Mouse (Mus musculus): ENCODE measurements around the gene Arhgef17. TPM values are rescaled to one million over a fixed set of nuclear protein-coding genes. Genes with fewer than 3 reads are reported as not detected.

Gene Arhgef17
- polyA plus RNA-seq, 1 experiment from 2014 or later = 6.4 TPM

DNA sequence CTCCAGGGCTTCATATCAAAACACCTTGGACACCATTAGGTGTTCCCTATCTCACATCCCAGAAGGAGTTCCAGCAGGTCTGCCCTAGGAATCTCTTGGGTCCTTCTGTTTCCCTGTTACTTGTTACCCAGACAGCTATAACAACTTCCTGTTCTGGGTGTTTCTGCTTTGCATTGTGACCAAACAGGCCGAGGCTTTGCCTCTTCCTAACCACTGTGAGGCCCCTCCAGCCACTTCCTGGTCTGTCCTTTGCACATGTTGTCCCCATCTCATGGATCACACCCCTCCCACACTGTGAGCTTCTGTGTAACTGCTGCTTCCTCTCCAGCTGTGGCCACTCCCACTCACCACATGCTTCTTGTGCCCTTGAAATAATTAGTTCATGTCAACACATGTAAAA lies 86.5 kb downstream of the Arhgef17 start:
- 75% methylated on average over 1 of the region's 1 CpGs for WGBS
- Histone ChIP-seq H3K36me3 (peaks cover 27% of the 10 kb centered on the region), H3K4me3 (no peak overlapping the region), H3K27ac (replicated peaks) (no peak overlapping the region), H3K9me3 (replicated peaks) (no peaks in the 10 kb centered on the region), H3K27me3 (ENCODE audit: low read depth, poor library complexity, severe bottlenecking) (no peaks in the 10 kb centered on the region), H3K4me1 (0 out of 2 replicates have a peak, but pooled peaks cover 3% of the 10 kb centered on the region)
- no peak for DNase-seq (ENCODE audit: low spot score)

DNA sequence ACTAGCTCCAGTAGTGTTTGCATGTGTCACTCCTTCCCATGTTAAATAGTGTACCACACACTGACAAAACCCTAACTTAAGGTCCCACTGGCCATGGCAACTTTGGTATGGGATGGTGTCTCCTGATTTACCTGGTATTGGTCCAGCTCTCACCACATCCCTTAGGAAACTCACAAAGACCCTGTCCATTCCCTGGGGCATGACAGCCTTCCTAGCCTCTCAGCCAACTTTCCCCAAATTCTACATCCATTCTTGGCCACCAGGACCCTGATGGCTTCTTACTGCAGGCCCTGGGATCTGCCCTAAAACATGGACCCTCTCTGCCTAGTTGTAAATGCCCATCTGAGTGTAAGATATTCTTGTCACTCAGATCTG lies 86.9 kb downstream of the Arhgef17 start:
- Histone ChIP-seq H3K27me3 (ENCODE audit: low read depth, poor library complexity, severe bottlenecking) (no peaks in the 10 kb centered on the region), H3K36me3 (peaks cover 27% of the 10 kb centered on the region), H3K4me1 (0 out of 2 replicates have a peak, but pooled peaks cover 3% of the 10 kb centered on the region), H3K9me3 (replicated peaks) (no peaks in the 10 kb centered on the region), H3K27ac (replicated peaks) (no peak overlapping the region), H3K4me3 (no peak overlapping the region)
- no peak for DNase-seq (ENCODE audit: low spot score)

DNA sequence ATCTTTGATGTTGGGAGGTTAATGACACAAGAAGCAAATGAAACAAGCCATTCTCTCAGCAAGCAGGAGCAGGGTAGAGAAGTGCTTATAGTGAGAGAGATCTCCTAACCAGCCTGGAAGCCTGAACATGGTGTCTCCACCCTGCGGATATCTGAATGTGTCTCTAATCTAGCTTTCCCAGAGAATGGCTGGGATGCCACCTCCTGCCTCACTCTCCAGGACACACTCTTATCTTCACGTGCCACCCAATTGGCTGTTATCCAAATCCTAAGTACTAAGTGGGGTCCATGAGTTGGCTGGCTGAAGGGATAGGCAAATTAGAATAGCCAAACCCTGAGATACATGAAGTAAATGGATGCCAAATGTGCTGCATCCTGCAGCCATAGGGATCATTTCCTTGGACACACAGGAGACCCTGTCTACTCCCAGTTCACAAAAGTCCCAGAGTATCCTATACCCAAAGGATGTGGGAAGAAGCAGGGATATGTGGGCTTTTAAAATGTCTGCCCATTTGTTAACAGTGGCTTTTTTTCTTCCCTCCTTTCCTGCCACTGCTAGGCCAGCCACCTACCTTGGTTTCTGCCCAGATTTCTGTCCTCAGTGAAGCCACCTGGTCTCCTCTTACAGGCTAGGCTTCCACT lies 87.4 kb downstream of the Arhgef17 start:
- Histone ChIP-seq H3K4me1 (0 out of 2 replicates have a peak, but pooled peaks cover 3% of the 10 kb centered on the region), H3K9me3 (replicated peaks) (no peaks in the 10 kb centered on the region), H3K27ac (replicated peaks) (no peak overlapping the region), H3K27me3 (ENCODE audit: low read depth, poor library complexity, severe bottlenecking) (no peaks in the 10 kb centered on the region), H3K4me3 (no peak overlapping the region), H3K36me3 (peaks cover 22% of the 10 kb centered on the region)
- 86% methylated on average over 2 of the region's 2 CpGs for WGBS
- no peak for DNase-seq (ENCODE audit: low spot score)

DNA sequence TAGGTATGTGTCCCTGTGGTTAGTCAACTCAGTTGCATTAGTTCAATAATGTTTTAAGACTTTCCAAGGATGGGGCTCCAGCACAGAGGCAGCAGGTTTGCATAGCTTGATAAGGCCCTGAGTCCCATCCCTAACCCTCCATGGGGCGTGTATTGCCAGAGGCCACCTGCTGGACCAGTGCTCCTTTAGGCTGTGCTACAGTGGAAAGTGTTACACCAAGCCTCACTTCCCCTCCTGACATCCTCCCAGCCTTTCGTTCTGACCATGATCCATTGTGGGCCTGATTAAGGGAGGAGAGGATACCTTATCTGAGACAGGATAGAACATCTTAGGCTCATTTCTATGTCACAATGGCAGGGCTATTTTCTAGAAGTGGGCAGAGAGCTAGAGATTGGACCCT lies 88.0 kb downstream of the Arhgef17 start:
- Histone ChIP-seq H3K9me3 (replicated peaks) (no peaks in the 10 kb centered on the region), H3K36me3 (peaks cover 21% of the 10 kb centered on the region), H3K4me1 (0 out of 2 replicates have a peak, but pooled peaks cover 3% of the 10 kb centered on the region), H3K27ac (replicated peaks) (no peak overlapping the region), H3K27me3 (ENCODE audit: low read depth, poor library complexity, severe bottlenecking) (no peaks in the 10 kb centered on the region), H3K4me3 (no peak overlapping the region)
- 94% methylated on average over 2 of the region's 2 CpGs for WGBS
- DNase-seq (ENCODE audit: low spot score) = no peak

DNA sequence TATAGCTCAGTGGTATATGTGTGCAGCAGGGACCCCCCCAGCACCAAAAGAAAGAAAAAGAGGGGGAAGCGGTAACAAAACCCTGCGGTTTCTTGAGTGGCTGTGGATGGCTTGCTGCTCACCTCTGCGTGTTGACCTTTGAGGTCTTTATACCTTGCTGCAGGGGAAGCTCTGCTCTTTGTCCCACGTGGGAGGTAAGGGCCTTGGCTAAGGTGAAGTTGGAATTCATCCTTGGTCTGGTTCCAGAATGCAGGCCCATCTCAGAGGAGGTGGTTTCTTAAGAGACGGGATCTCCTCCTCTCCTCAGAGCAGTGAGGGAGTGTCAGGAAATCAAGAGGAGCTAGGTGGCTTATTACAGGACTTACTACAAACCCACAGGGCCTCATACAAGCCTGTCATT lies 89.7 kb downstream of the Arhgef17 start:
- DNase-seq (ENCODE audit: low spot score) = no peak
- 89% methylated on average over 5 of the region's 5 CpGs for WGBS

DNA sequence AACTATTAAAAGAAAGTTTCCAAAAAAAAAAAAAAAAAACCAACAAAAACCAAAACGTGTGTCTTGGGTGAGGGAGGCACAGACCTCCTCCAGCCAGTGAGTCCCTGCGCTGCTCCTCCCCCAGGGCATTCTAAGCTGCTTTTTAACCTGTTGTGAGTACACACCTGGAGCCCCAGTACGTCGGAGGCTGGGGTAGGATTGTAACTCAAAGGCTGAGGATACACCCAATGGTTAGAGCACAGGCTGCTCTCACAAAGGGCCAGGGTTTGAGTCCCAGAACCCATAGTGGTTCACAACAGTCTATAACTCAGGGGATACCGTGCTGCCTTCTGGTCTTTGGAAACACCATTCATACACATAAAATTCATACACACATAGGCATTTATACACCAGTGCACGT lies 90.3 kb downstream of the Arhgef17 start:
- 93% methylated on average over 6 of the region's 6 CpGs for WGBS
- H3K4me1 ChIP-seq = no peaks in the 10 kb centered on the region
- no peak for DNase-seq (ENCODE audit: low spot score)

More for the DNA sequence above, 89.7 kb downstream of the Arhgef17 start:
- H3K4me1 ChIP-seq = 0 out of 2 replicates have a peak, but pooled peaks cover 2% of the 10 kb centered on the region
- peaks cover 34% of the 10 kb centered on the region for H3K36me3 ChIP-seq
- no peaks in the 10 kb centered on the region for H3K9me3 ChIP-seq (replicated peaks)
- H3K27ac ChIP-seq (replicated peaks) = no peak overlapping the region
- no peak overlapping the region for H3K4me3 ChIP-seq
- no peaks in the 10 kb centered on the region for H3K27me3 ChIP-seq (ENCODE audit: low read depth, poor library complexity, severe bottlenecking)

DNA sequence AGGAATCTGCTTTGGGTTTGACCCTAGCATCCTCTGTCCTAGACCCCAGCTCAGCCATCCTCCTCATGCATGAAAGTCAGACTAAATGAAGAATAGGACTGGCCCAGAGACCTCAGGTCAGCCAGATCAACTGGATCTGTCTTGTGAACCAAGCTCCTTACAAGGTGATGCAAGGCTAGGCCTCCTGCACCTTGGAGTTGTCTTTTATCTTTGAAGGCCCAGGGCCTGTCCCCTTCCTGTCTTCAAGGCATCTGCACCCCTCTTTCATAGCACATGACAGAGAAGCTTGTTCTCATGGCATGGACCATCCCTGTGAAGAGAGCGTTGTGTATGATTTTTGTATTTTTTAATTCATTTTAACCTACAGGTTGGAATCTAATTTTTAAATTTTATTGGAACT lies 91.0 kb downstream of the Arhgef17 start:
- Histone ChIP-seq H3K27me3 (ENCODE audit: low read depth, poor library complexity, severe bottlenecking) (no peaks in the 10 kb centered on the region), H3K9me3 (replicated peaks) (no peaks in the 10 kb centered on the region), H3K4me3 (no peak overlapping the region), H3K36me3 (peaks cover 43% of the 10 kb centered on the region), H3K27ac (replicated peaks) (no peak overlapping the region), H3K4me1 (no peaks in the 10 kb centered on the region)
- DNase-seq (ENCODE audit: low spot score) = no peak
- 100% methylated on average over 1 of the region's 1 CpGs for WGBS

More for the DNA sequence above, 90.3 kb downstream of the Arhgef17 start:
- no peak overlapping the region for H3K4me3 ChIP-seq
- no peak overlapping the region for H3K27ac ChIP-seq (replicated peaks)
- H3K27me3 ChIP-seq (ENCODE audit: low read depth, poor library complexity, severe bottlenecking) = no peaks in the 10 kb centered on the region
- H3K9me3 ChIP-seq (replicated peaks) = no peaks in the 10 kb centered on the region
- peaks cover 36% of the 10 kb centered on the region for H3K36me3 ChIP-seq

DNA sequence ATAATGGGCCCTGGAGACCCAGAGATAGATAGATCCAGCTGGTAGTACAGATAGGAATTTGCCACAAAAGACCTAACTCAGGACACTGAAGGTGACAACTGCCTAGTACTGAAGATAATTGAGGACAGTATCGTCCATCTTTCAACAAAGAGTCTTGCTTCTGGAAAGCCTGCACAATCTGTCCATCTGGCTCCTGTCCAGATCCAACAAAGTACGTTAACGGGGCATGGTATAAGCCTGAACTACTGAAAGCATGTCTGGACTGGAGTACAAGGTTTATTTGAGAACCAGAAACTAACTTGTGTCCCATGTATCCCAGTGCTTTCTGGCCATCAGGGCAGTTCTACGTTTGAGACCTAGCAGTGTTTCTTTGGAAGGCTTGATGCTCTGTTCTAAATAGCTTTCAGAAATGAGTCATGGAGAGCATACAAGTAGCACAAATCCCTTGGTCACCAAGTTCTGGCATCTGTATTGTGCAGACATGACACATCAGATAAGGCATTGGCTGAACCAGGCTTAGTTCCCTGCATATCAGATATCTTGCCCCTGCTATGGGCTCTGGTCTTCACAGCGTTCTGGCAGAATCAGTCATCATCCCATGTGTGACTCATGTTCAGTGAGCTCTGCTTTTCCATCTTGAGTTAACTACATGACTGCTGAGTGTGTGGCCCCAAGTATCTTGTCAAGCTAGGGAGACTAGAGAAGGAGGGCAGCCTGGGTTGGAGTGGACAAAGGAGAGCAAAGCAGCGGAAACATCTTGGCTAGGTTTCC lies 92.1 kb downstream of the Arhgef17 start:
- H3K4me1 ChIP-seq = no peaks in the 10 kb centered on the region
- no peaks in the 10 kb centered on the region for H3K9me3 ChIP-seq (replicated peaks)
- DNase-seq (ENCODE audit: low spot score) = no peak
- no peaks in the 10 kb centered on the region for H3K27me3 ChIP-seq (ENCODE audit: low read depth, poor library complexity, severe bottlenecking)
- H3K27ac ChIP-seq (replicated peaks) = no peak overlapping the region
- peaks cover 53% of the 10 kb centered on the region for H3K36me3 ChIP-seq
- 93% methylated on average over 6 of the region's 6 CpGs for WGBS
- H3K4me3 ChIP-seq = no peak overlapping the region

DNA sequence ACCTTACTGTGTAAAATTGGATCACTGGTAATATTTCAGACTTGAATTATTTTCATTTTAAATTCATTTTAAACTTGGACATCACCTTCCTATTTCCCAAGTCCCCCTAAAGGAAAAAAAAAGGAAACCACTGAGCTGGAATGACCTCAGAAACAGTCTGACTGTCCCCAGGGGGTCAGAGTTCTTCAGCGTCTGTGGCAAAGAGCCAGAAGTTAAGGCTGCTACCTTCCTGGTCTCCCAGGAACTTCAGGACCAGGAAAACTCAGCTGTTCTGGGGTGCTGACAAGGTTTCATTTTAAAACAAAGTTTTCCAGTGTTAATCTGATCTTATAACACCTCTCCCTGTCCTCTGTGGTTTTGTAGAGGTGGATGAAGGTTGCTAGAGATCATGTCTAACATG lies 94.2 kb downstream of the Arhgef17 start:
- Histone ChIP-seq H3K4me3 (no peak overlapping the region), H3K27me3 (ENCODE audit: low read depth, poor library complexity, severe bottlenecking) (no peaks in the 10 kb centered on the region), H3K4me1 (no peaks in the 10 kb centered on the region), H3K9me3 (replicated peaks) (no peaks in the 10 kb centered on the region), H3K36me3 (peaks cover 66% of the 10 kb centered on the region), H3K27ac (replicated peaks) (no peak overlapping the region)
- no peak for DNase-seq (ENCODE audit: low spot score)
- 75% methylated on average over 1 of the region's 1 CpGs for WGBS

DNA sequence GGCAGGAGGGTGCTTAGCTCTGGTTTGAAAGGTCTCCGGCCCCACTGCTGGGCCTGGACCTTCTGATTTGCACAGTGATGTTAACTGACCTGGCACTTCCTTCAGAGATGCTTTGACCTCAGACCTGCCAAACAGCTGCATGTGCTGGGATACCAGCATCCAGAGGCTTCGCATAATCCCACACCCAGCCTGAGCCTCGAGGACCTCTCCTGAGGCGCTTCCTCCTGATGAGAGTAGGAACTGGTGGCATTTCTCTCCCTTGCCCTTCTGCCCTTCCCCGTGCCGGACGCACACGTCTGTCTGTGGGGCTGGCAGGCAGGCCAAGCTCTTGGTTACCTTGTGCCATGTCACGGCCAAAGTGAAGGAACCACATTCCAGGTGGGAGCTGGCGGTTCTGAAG lies 95.2 kb downstream of the Arhgef17 start:
- H3K27ac ChIP-seq (replicated peaks) = no peak overlapping the region
- no peak for DNase-seq (ENCODE audit: low spot score)
- H3K9me3 ChIP-seq (replicated peaks) = no peaks in the 10 kb centered on the region
- no peak overlapping the region for H3K4me3 ChIP-seq
- no peaks in the 10 kb centered on the region for H3K4me1 ChIP-seq
- H3K36me3 ChIP-seq = peaks cover 59% of the 10 kb centered on the region
- 93% methylated on average over 10 of the region's 10 CpGs for WGBS
- H3K27me3 ChIP-seq (ENCODE audit: low read depth, poor library complexity, severe bottlenecking) = no peaks in the 10 kb centered on the region

DNA sequence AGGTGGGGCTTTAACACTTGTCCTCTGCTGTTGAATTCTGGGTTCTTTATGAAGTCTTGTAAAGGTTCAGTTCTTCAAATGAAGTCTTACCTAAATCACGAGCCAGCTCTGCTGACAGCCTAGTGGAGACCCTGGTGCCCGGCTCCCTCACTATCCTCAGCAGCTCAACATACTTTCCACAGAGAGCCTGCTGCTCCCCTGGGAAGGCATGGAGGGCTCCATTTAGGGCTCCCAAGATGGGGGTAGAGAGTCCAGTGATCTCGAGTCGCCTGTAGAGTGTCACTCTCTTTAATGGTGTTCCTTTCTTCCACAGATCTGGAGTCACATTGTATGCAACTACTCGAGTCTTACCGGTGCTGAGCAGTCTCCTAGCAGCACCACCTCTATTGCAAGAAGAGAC lies 96.2 kb downstream of the Arhgef17 start:
- H3K27me3 ChIP-seq (ENCODE audit: low read depth, poor library complexity, severe bottlenecking) = no peaks in the 10 kb centered on the region
- no peaks in the 10 kb centered on the region for H3K9me3 ChIP-seq (replicated peaks)
- no peak overlapping the region for H3K27ac ChIP-seq (replicated peaks)
- WGBS = 93% methylated on average over 6 of the region's 6 CpGs
- DNase-seq (ENCODE audit: low spot score) = no peak
- no peaks in the 10 kb centered on the region for H3K4me1 ChIP-seq
- peaks cover 64% of the 10 kb centered on the region for H3K36me3 ChIP-seq
- H3K4me3 ChIP-seq = no peak overlapping the region

DNA sequence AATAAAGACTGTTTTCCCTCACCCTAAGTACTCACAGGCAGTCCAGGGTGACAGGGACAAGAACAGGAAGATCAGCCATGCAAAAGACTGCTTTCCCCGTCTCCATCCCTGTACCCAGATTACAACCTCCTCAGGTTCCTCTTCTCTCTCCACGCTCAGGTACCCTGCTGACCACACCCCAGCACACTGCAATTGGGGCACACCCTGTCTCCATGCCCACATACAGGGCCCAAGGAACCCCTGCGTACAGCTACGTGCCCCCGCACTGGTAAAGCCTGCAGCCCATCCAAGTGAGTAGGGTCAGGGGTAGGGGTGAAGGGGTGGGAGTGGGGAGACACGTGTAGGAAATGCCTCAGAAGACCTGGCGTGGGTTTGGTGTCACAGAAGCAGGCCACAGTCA lies 96.7 kb downstream of the Arhgef17 start:
- H3K4me3 ChIP-seq = no peak overlapping the region
- 94% methylated on average over 7 of the region's 7 CpGs for WGBS
- no peaks in the 10 kb centered on the region for H3K9me3 ChIP-seq (replicated peaks)
- H3K27me3 ChIP-seq (ENCODE audit: low read depth, poor library complexity, severe bottlenecking) = no peaks in the 10 kb centered on the region
- no peaks in the 10 kb centered on the region for H3K4me1 ChIP-seq
- H3K36me3 ChIP-seq = peaks cover 64% of the 10 kb centered on the region
- no peak for DNase-seq (ENCODE audit: low spot score)
- H3K27ac ChIP-seq (replicated peaks) = no peak overlapping the region

DNA sequence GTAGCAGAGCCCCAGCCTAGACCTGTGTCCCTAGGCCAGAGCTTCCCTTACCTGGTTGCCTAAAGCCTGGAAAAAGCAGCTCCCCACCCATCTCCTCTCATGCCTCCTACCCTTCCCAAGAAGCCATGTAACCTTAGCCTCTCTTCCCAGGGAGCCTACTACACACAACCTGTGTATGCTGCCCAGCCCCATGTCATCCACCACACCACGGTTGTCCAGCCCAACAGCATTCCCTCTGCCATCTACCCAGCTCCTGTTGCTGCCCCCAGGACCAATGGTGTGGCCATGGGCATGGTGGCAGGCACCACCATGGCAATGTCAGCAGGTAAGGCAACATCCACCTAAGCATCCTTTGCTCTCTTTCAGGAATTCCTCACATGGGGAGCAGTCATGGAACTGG lies 98.0 kb downstream of the Arhgef17 start:
- Histone ChIP-seq H3K9me3 (replicated peaks) (no peaks in the 10 kb centered on the region), H3K4me3 (no peak overlapping the region), H3K27ac (replicated peaks) (no peak overlapping the region), H3K27me3 (ENCODE audit: low read depth, poor library complexity, severe bottlenecking) (no peaks in the 10 kb centered on the region), H3K36me3 (peaks cover 65% of the 10 kb centered on the region), H3K4me1 (no peaks in the 10 kb centered on the region)
- WGBS = 88% methylated on average over 1 of the region's 1 CpGs
- no peak for DNase-seq (ENCODE audit: low spot score)
